Mouse (Mus musculus): ENCODE measurements around the gene Haao. TPM values are rescaled to one million over a fixed set of nuclear protein-coding genes. Genes with fewer than 3 reads are reported as not detected.

Gene Haao
- 0.37 and 0.56 TPM in 2 replicates for polyA plus RNA-seq (2015; fragmentation: Nextera tagmentation; extraction: Ambion mirVana)

GRCm38 (mm10) chr17:83847815-83848214 is at the start of gene Haao:
Haao (minus strand) TSS chr17:83847963.

Other genes with a start within 250 kb of the Haao start
- 0.06 and 0.08 TPM in 2 replicates for gene Kcng3, start 216.1 kb downstream of the Haao start, polyA plus RNA-seq (2015; fragmentation: Nextera tagmentation; extraction: Ambion mirVana)
- 34.2 and 38.8 TPM in 2 replicates for gene Mta3, start 141.8 kb downstream of the Haao start, polyA plus RNA-seq (2015; fragmentation: Nextera tagmentation; extraction: Ambion mirVana)

Data from neural tube, postnatal 0 days (tissue).